Mouse (Mus musculus) lung, postnatal 14 days (tissue): ENCODE measurements around the gene Creb3l4.
A peak's percentile ranks its signal among the peaks of the same experiment; 100 is the strongest.
"Not testable (repeated sequence)": the region's sequence is repeated elsewhere in the genome, so short reads cannot be mapped to it uniquely, and the experiment has no call there.

ENCODE experiments used
- DNase-seq: peaks from one replicate; pipeline ENCODE4 v3.0.0; 2021

Gene Creb3l4

GRCm38 (mm10) chr3:90242984-90243775 is at the start of gene Creb3l4:
TSS of gene Creb3l4 (minus strand) at chr3:90243512.
- peak; percentile 51 for DNase-seq

- peak; percentile 99 for DNase-seq
Measured at GRCm38 (mm10) chr3:90292345-90293275, 49.3 kb upstream of the Creb3l4 start, which contains the start of gene Gatad2b. TSS of gene Gatad2b (plus strand) at chr3:90293178.

- DNase-seq: no peak
Measured at GRCm38 (mm10) chr3:90291982-90292344, 48.7 kb upstream of the Creb3l4 start.

GRCm38 (mm10) chr3:90290602-90291001 is 47.3 kb upstream of the Creb3l4 start:
- DNase-seq: no peak

- DNase-seq: not testable (repeated sequence)
Measured at GRCm38 (mm10) chr3:90289403-90289802, 46.1 kb upstream of the Creb3l4 start.

DNA sequence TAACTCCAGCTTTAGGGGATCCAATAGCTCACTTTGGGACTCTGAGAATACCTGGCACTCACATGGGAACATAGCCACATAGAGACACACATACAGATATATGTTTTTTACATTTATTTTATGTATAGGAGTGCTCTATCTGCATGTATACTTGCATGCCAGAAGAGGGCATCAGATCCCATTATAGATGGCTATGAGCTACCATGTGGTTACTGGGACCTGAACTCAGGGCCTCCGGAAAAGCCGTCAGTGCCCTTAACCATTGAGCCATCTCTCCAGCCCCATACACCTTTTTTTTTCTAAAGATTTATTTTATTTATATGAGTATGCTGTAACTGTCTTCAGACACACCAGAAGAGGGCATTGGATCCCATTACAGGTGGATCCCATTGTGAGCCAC is 40.8 kb upstream of the Creb3l4 start:
- no peak for DNase-seq

DNA sequence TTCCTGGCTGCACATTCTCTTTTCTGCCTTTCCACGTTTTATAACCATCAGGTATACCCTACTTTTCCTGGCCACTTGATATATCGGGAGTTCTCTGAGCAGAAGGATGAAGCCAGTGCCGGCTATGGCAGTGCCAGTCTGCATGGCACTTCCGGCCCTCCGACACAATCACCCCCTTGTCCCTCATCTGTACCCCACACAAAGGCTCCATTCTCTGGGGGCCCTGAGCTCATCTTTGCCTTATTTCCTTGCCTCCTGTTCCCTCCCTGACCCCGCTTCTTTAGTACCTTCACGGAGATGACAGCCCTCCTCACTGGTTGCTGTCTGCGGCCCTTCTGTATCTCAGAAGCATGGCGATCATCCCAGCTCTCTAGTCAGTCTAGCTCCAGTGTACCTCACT is 37.4 kb upstream of the Creb3l4 start:
- no peak for DNase-seq

GRCm38 (mm10) chr3:90279743-90280142 is 36.4 kb upstream of the Creb3l4 start:
- peak; percentile 21 for DNase-seq

- no peak for DNase-seq
Measured at GRCm38 (mm10) chr3:90279216-90279615, 35.9 kb upstream of the Creb3l4 start.

DNA sequence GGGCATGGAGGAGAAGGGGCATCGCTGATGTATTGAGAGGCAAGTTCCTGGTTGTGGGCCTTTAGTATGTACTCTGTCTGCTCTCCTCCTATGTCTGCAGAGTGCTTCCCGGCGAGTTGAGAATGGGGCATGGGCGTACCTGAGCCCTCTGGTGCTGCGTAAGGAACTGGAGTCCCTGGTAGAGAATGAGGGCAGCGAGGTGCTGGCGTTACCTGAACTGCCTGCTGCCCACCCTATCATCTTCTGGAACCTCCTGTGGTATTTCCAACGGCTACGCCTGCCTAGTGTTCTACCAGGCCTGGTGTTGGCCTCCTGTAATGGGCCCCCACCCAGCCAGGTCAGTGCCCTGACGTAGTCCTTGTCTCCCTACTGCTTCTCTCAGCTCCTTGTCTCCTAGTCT is 34.9 kb upstream of the Creb3l4 start:
- DNase-seq: no peak

- no peak for DNase-seq
Measured at GRCm38 (mm10) chr3:90277793-90278192, 34.5 kb upstream of the Creb3l4 start.

DNA sequence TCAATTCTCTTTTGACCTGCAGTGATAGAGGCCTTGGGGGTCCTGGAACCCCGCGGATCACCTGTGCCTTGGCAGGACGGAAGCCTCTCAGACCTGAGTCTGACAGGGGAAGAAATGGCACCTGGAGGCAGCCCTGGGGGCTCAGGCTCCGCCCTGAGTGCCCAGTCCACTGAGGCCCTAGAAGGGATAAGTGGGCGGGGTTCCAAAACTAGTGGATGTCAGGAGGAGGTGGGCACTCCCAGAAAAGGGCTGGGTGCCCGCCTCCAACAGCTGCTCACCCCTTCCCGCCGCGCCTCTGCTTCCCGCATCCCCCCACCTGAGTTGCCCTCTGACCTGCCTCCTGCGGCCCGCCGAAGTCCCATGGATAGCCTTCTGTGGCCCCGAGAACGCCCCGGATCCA is 33.5 kb upstream of the Creb3l4 start:
- DNase-seq: no peak

DNA sequence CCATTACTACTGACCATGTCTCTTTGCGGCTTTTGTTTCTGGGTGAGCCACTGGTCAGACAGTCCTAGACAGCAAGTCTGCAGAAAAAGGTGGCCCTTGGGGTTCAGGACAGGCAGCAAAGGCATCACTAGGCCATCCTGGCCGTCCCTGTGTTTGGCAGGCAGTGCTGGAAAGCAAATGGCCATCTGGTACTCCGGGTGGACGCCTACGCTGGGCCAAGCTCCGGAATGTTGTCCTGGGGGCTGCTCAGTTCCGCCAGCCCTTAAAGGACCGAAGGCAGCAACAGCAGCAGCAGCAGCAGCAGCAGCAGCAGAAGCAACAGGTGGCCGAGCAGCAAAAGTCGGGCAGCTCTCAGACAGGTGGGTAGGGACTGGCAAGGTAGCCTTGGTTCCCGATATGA is 32.0 kb upstream of the Creb3l4 start:
- no peak for DNase-seq

DNA sequence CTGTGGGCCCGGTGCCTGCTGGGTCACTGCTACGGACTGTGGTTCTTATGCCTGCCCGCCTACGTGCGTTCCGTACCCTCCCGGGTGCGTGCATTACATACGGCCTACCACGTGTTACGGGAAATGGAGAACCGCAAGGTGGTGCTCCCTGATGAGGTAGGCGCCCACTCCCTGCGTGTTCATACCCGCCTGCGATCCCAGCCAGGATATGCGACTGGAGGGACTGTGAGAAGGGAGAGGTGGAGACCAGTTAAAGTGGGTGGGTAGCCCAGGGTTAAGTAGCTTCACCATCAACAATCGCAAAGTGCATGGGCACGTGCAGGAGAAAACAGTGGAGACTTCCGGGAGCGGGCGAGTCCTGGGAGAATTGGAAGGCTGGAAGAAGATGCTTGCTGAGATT is 30.5 kb upstream of the Creb3l4 start:
- no peak for DNase-seq

- DNase-seq: no peak
Measured at GRCm38 (mm10) chr3:90272170-90272569, 28.9 kb upstream of the Creb3l4 start.

DNA sequence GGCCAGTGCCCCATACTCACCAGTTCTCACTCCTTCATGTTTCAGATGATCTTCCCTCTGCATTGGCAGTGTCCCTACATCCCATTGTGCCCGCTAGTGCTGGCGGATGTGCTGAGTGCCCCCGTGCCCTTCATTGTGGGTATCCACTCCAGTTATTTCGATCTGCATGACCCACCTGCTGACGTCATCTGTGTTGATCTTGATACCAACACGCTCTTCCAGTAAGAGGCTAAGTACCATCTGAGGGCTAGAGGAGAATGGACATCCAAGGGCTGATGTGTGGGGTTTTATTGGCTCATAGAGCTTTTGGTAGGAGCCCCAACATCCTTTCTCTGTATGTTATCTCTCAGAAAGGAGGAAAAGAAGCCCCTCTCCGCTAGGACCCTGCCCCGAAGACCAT is 27.5 kb upstream of the Creb3l4 start:
- DNase-seq: no peak

GRCm38 (mm10) chr3:90268971-90269370 is 25.7 kb upstream of the Creb3l4 start:
- no peak for DNase-seq

DNA sequence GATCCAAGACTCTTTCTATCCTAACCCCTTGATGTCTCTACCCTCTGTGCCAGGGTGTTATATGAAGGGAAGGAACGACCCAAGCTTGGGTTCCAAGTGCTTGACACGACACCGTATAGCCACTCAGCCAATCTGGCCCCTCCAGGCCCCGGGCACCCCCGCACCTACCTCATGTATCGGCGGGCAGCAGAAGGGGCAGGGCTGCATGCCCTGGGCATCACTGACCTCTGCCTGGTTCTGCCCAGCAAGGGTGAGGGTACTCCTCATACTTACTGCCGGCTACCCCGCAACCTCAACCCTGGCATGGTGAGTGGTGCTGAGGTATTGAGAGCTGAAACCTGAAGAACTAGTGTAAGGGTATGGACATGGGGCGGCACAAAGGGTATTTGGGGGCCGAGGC is 24.9 kb upstream of the Creb3l4 start:
- DNase-seq: no peak

DNA sequence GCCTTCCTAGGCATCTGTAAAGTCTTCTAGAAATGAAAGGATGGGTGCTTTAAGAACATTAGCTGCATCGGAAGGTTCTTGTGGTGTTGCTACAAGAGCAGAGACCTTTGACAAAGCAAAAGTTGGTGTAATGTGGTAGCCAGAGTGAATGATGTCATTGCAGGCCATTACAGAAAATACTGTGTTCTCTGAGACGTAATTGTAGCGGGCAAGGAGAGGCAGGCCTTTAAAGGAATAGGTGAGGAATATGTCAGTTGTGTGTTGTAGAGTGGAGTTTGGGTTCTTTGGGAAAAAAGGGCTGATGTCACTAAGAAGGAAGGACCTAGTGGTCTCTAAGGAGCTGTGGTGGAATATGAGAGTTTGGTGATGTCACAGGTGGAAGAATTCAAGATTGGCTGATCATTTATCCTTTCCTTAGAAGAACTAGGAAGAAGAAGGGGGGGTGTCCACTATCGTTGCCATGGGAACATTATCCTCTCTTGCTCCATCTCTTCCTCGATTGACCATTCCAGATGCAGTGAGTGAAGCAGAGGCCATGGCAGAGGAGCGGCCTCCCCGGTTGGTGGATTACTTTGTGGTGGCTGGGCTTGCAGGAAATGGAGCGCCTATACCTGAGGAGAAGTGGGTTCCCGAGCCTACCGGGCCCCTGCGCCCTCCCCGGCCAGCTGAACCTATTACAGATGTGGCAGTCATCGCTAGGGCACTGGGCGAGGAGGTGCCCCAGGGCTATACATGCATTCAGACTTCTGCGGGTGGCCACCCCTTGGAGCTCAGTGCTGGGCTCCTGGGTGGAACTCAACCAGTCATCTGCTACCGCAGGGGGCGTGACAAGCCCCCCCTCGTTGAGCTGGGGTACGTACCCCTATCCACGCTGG is 23.8 kb upstream of the Creb3l4 start:
- DNase-seq: no peak

- DNase-seq: peak; percentile 20
Measured at GRCm38 (mm10) chr3:90265932-90266741, 22.8 kb upstream of the Creb3l4 start.

- DNase-seq: peak; percentile 95
Measured at GRCm38 (mm10) chr3:90265034-90265931, 22.0 kb upstream of the Creb3l4 start, which contains the start of gene Dennd4b. TSS of gene Dennd4b (plus strand) at chr3:90265185.
